Mouse (Mus musculus) effector memory CD4-positive, alpha-beta T cell, adult 5 months (primary cell): ENCODE results near the gene Zrsr1. TPM values are rescaled to one million over a fixed set of nuclear protein-coding genes. Genes with fewer than 3 reads are reported as not detected.

Source experiments
- polyA plus RNA-seq: library from polyadenylated mRNA; unstranded; fragments of 100-300 nt; shearing (Covaris generic); gene quantifications from one replicate; pipeline ENCODE4 v1.2.1, GENCODE M21; 2017

Zrsr1 gene
- 2.2 TPM for polyA plus RNA-seq

GRCm38 (mm10) chr11:22971835-22972709 is at the start of gene Zrsr1:
Gene Zrsr1 (plus strand): TSS chr11:22972005.

GRCm38 (mm10) chr11:22981984-22982757 is 10.4 kb downstream of the Zrsr1 start, which contains the start of the genes Gm28048 and Commd1:
Gene Gm28048 (minus strand): TSS chr11:22982090.
Gene Commd1 (minus strand): TSS chr11:22982382.

DNA sequence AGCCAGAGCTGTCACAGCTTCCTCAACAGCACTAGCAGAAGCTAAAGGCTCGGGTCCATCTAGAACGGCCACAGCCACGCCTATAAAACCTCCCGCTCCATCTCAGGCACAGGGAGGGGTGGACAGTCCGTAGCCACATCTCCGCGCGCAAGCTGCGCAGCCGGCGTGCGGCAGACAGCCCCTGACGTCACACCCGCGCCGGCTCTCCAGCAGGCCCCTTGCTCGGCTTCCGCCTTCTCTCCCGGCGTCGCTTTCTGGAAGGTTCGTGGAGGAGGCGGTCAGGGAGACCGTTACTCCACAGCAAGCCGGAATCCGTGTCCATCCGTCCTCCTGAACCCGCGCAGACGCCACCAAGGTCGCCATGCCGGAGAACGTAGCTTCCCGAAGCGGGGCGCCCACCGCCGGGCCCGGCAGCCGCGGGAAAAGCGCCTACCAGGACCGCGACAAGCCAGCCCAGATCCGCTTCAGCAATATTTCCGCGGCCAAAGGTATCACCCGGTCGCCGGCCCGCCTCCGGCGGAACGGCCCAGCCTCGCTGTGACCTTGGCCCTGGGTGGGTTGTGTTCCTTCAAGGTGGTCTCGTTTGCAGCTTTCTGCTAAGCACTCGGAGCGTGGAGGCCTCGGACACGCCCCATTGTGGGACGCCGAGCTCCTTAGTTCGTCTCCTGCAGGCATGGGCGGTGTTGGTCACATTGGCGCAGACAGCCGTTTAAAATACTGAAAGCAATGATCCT is 18.8 kb downstream of the Zrsr1 start, which contains the start of gene Cct4:
Gene Cct4 (plus strand): TSS at position 127 of the 734 bp plus-strand sequence.

DNA sequence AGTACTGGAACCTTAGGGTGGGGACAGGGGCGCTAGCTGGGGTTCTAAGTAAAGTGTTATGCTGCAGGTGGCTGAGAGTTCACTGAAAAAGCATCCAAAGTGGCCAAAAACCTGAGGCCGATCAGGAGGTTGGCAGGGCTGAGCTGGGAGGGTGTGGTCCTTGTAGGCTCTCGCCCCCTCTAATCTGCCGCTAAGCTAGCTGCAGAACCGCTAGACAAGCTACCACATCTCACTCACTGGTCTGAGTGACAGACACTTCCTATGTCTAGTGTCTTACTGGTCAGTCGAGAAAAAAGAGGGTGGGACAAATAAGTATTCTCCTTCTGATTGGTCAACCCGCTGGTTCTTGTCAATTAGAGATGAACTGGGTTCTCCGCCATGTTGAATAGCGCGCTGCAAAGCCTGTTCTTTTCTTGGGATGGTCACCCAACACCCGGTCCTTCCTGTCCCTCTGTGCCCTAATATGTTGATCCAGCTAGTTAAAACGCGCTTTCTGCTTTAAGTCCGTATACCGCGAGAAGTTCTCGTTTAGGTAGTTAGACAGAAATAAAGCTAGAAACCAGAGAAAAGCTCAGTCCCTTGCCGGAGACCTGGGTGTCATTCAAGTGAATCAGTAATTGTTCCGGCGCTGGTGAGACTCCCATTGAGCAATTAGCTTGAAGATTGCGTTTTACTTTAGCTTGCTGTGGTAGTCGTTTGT is 35.8 kb downstream of the Zrsr1 start, which contains the start of gene Fam161a:
Gene Fam161a (plus strand): TSS at position 51 of the 700 bp plus-strand sequence.

Other genes starting within 250 kb of the Zrsr1 start
- gene B3gnt2, start 111.0 kb upstream of the Zrsr1 start, polyA plus RNA-seq = 52.8 TPM
- 107 TPM for gene Gm28048, start 10.1 kb downstream of the Zrsr1 start, polyA plus RNA-seq
- 42.2 TPM for gene Commd1, start 10.4 kb downstream of the Zrsr1 start, polyA plus RNA-seq
- 217 TPM for gene Cct4, start 18.5 kb downstream of the Zrsr1 start, polyA plus RNA-seq
- gene Fam161a, start 35.5 kb downstream of the Zrsr1 start, polyA plus RNA-seq = 1.4 TPM